Mouse (Mus musculus): Measurements from ENCODE around the gene Mrnip. TPM values are rescaled to one million over a fixed set of nuclear protein-coding genes. Genes with fewer than 3 reads are reported as not detected.

The Mrnip gene
- polyA plus RNA-seq, 1 experiment from 2014 or later: 7.0 TPM

GRCm38 (mm10) chr11:50224671-50225530, 50.7 kb downstream of the Mrnip start:
- H3K9ac ChIP-seq (ENCODE audit: low read depth, low read length): peak overlapping the region; percentile 92
- H3K4me3 ChIP-seq (ENCODE audit: low read depth, low read length): peak overlapping the region; percentile 91
- peak overlapping the region; percentile 98 for H3K4me2 ChIP-seq (replicated peaks; ENCODE audit: low read depth)
- peak; percentile 75 for ATAC-seq
- peak; percentile 61 for TF ChIP-seq CTCF (IDR thresholded peaks at IDR 0.05; ENCODE audit: low read depth)
- H3K9me3 ChIP-seq (ENCODE audit: control insufficient read depth): no peaks in the 10 kb centered on the region
- H3K36me3 ChIP-seq (ENCODE audit: control insufficient read depth, insufficient read depth): no peaks in the 10 kb centered on the region; the same call in 1 of the 2 replicates
- peak overlapping the region; percentile 90 for H3K27ac ChIP-seq (ENCODE audit: low read depth, low read length)
- H3K4me1 ChIP-seq (replicated peaks; ENCODE audit: control insufficient read depth, insufficient read depth, low read length): peaks cover 10% of the 10 kb centered on the region; the same call in 1 of the 2 replicates
- no peaks in the 10 kb centered on the region for H3K27me3 ChIP-seq (replicated peaks; ENCODE audit: control insufficient read depth, insufficient read depth, low read length)
- under 1% methylated on average over 60 of the region's 70 CpGs for WGBS

- Histone ChIP-seq H3K4me3 (ENCODE audit: low read depth, low read length) (peak overlapping the region; percentile 91), H3K27me3 (replicated peaks; ENCODE audit: control insufficient read depth, insufficient read depth, low read length) (no peaks in the 10 kb centered on the region), H3K4me2 (replicated peaks; ENCODE audit: low read depth) (peak overlapping the region; percentile 98), H3K27ac (ENCODE audit: low read depth, low read length) (peak overlapping the region; percentile 90), H3K9me3 (ENCODE audit: control insufficient read depth) (no peaks in the 10 kb centered on the region), H3K36me3 (ENCODE audit: control insufficient read depth, insufficient read depth) (peaks cover 3% of the 10 kb centered on the region; the same call in 1 of the 2 replicates), H3K4me1 (replicated peaks; ENCODE audit: control insufficient read depth, insufficient read depth, low read length) (peaks cover 10% of the 10 kb centered on the region; the same call in 1 of the 2 replicates), H3K9ac (ENCODE audit: low read depth, low read length) (peak overlapping the region; percentile 92)
- 3% methylated on average over 34 of the region's 34 CpGs for WGBS
- TF ChIP-seq CTCF (IDR thresholded peaks at IDR 0.05; ENCODE audit: low read depth): peak; percentile 24; the same call in 1 of the 2 replicates
- ATAC-seq: peak; percentile 12; the same call in 1 of the 2 replicates
These were observed 51.6 kb downstream of the Mrnip start for GRCm38 (mm10) chr11:50225611-50226378.

GRCm38 (mm10) chr11:50226406-50226805, 52.2 kb downstream of the Mrnip start:
- peak overlapping the region; percentile 92 for H3K9ac ChIP-seq (ENCODE audit: low read depth, low read length)

DNA sequence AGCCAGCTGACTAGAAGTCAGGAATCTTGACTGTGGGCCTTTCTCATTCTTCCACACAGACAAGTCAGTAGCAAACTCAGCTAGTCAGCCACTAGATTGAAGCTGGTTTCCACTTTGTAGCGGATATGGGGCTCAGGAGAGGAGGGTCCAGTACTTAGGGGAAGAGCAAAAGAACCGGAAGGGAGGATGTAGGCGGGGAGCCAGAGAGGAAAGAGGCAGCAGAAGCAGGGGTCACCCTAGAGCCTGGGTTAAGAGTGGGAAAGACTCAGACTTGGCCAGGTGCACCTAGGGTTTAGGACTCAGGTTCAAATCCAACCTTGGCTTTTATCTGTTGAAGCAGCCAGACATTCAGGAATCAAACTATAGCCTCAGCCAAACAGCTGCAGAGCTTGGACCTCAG, 53.0 kb downstream of the Mrnip start:
- no peaks in the 10 kb centered on the region for H3K9me3 ChIP-seq (ENCODE audit: control insufficient read depth)
- H3K4me3 ChIP-seq (ENCODE audit: low read depth, low read length): no peak overlapping the region
- H3K27ac ChIP-seq (ENCODE audit: low read depth, low read length): no peak overlapping the region
- no peak for ATAC-seq
- WGBS: 76% methylated on average over 3 of the region's 3 CpGs
- no peaks in the 10 kb centered on the region for H3K27me3 ChIP-seq (replicated peaks; ENCODE audit: control insufficient read depth, insufficient read depth, low read length)
- TF ChIP-seq CTCF (IDR thresholded peaks at IDR 0.05; ENCODE audit: low read depth): no peak
- peaks cover 11% of the 10 kb centered on the region; the same call in 1 of the 2 replicates for H3K36me3 ChIP-seq (ENCODE audit: control insufficient read depth, insufficient read depth)
- H3K4me1 ChIP-seq (replicated peaks; ENCODE audit: control insufficient read depth, insufficient read depth, low read length): peaks cover 10% of the 10 kb centered on the region; the same call in 1 of the 2 replicates
- no peak overlapping the region for H3K9ac ChIP-seq (ENCODE audit: low read depth, low read length)
- H3K4me2 ChIP-seq (replicated peaks; ENCODE audit: low read depth): peak overlapping the region; percentile 98

More at GRCm38 (mm10) chr11:50226406-50226805, 52.2 kb downstream of the Mrnip start:
- no peaks in the 10 kb centered on the region for H3K27me3 ChIP-seq (replicated peaks; ENCODE audit: control insufficient read depth, insufficient read depth, low read length)
- WGBS: 30% methylated on average over 2 of the region's 2 CpGs
- no peak for TF ChIP-seq CTCF (IDR thresholded peaks at IDR 0.05; ENCODE audit: low read depth)
- ATAC-seq: no peak
- H3K4me3 ChIP-seq (ENCODE audit: low read depth, low read length): peak overlapping the region; percentile 91
- H3K4me1 ChIP-seq (replicated peaks; ENCODE audit: control insufficient read depth, insufficient read depth, low read length): peaks cover 10% of the 10 kb centered on the region; the same call in 1 of the 2 replicates
- no peaks in the 10 kb centered on the region for H3K9me3 ChIP-seq (ENCODE audit: control insufficient read depth)
- H3K27ac ChIP-seq (ENCODE audit: low read depth, low read length): peak overlapping the region; percentile 41; the same call in 1 of the 2 replicates
- H3K36me3 ChIP-seq (ENCODE audit: control insufficient read depth, insufficient read depth): peaks cover 4% of the 10 kb centered on the region; the same call in 1 of the 2 replicates
- peak overlapping the region; percentile 98 for H3K4me2 ChIP-seq (replicated peaks; ENCODE audit: low read depth)

DNA sequence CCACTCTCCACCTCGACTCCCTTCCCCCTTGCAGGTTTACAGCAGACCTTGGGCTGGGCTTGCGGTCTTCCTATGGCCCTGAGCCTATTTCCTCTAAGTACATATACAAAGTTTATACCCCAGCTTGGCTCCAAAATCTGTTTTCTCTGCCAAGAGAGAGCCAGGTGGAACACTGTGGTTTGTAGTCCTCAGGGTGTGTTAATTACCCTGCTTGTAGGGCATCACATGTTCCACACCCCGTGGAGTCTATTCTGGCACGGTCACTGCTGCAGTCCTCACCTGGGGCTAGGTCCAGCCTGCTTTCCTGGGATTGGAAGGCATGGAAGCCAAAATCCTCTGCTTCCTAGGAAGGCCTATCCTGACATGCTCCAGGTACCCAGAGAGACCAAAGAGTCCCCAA, 53.5 kb downstream of the Mrnip start:
- peaks cover 10% of the 10 kb centered on the region; the same call in 1 of the 2 replicates for H3K4me1 ChIP-seq (replicated peaks; ENCODE audit: control insufficient read depth, insufficient read depth, low read length)
- H3K9me3 ChIP-seq (ENCODE audit: control insufficient read depth): no peaks in the 10 kb centered on the region
- H3K4me3 ChIP-seq (ENCODE audit: low read depth, low read length): no peak overlapping the region
- H3K4me2 ChIP-seq (replicated peaks; ENCODE audit: low read depth): no peak overlapping the region
- 53% methylated on average over 4 of the region's 4 CpGs for WGBS
- no peak for TF ChIP-seq CTCF (IDR thresholded peaks at IDR 0.05; ENCODE audit: low read depth)
- no peak for ATAC-seq
- no peak overlapping the region for H3K9ac ChIP-seq (ENCODE audit: low read depth, low read length)
- peaks cover 16% of the 10 kb centered on the region; the same call in 1 of the 2 replicates for H3K36me3 ChIP-seq (ENCODE audit: control insufficient read depth, insufficient read depth)
- H3K27me3 ChIP-seq (replicated peaks; ENCODE audit: control insufficient read depth, insufficient read depth, low read length): no peaks in the 10 kb centered on the region
- H3K27ac ChIP-seq (ENCODE audit: low read depth, low read length): no peak overlapping the region

- TF ChIP-seq CTCF (IDR thresholded peaks at IDR 0.05; ENCODE audit: low read depth): no peak
- Histone ChIP-seq H3K4me3 (ENCODE audit: low read depth, low read length) (no peak overlapping the region), H3K4me1 (replicated peaks; ENCODE audit: control insufficient read depth, insufficient read depth, low read length) (peaks cover 10% of the 10 kb centered on the region; the same call in 1 of the 2 replicates), H3K36me3 (ENCODE audit: control insufficient read depth, insufficient read depth) (peaks cover 27% of the 10 kb centered on the region), H3K27ac (ENCODE audit: low read depth, low read length) (no peak overlapping the region), H3K4me2 (replicated peaks; ENCODE audit: low read depth) (no peak overlapping the region), H3K9ac (ENCODE audit: low read depth, low read length) (no peak overlapping the region), H3K27me3 (replicated peaks; ENCODE audit: control insufficient read depth, insufficient read depth, low read length) (no peaks in the 10 kb centered on the region), H3K9me3 (ENCODE audit: control insufficient read depth) (no peaks in the 10 kb centered on the region)
- ATAC-seq: no peak
- 57% methylated on average over 3 of the region's 3 CpGs for WGBS
These were observed 54.5 kb downstream of the Mrnip start for GRCm38 (mm10) chr11:50228772-50229171.
